Comparison of ENCODE assay signal across 23 mouse cellular contexts in the genomic region with DNA sequence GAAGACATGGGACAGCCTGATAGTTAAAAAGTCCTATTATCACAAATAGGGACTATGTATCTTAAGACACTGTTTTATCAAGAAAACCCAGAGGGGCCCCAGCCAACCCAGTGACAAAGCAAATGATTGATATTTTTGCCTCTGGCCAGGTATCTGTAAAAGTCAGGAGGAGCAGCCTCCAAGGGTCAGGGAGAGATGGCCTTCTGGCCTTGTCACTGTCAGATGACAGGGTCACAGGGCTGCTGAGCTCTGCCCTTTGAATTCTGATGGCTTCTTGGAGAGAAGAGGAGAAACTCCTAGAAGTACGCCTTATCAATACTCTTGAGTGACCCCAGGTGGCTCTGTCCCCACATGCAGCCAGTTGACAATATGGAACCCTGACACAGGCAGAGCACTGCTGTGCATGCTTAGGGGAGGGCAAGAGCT. TPM values are rescaled to one million over a fixed set of nuclear protein-coding genes. Genes with fewer than 3 reads are reported as not detected.
DNase-seq lines count a peak whose midpoint lies in the region; ATAC-seq lines count a peak whose summit lies in the region.
"Had no signal": no experiment of that assay in that cellular context is flagged by ENCODE, and none has a peak within 500 bp of the region (broad histone marks: within the 10 kb centered on the region; RNA-seq: fewer than 3 reads in every experiment).

No protein-coding gene starts in this region.

- H3K9me3 ChIP-seq in forebrain, embryonic 10.5 days, result no peaks in the 10 kb centered on the region
- H3K9me3 ChIP-seq in forebrain, embryonic 13.5 days (replicated peaks), result no peaks in the 10 kb centered on the region
- peaks cover 8% of the 10 kb centered on the region for H3K9me3 ChIP-seq in megakaryocyte, embryonic 14.5 days
- no peaks in the 10 kb centered on the region for H3K9me3 ChIP-seq in liver, embryonic 12.5 days (replicated peaks)
- H3K9me3 ChIP-seq: intestine, embryonic 15.5 days; midbrain, embryonic 13.5 days; neural tube, embryonic 13.5 days had no signal

- no peak overlapping the region for H3K4me2 ChIP-seq in forebrain, embryonic 13.5 days
- peak overlapping the region; percentile 15 for H3K4me2 ChIP-seq in liver, embryonic 12.5 days
- H3K4me2 ChIP-seq: hindbrain, embryonic 14.5 days; intestine, embryonic 15.5 days; midbrain, embryonic 13.5 days; neural tube, embryonic 13.5 days had no signal

- no peak overlapping the region for H3K4me3 ChIP-seq in forebrain, embryonic 10.5 days
- H3K4me3 ChIP-seq in forebrain, embryonic 13.5 days, result no peak overlapping the region
- H3K4me3 ChIP-seq in megakaryocyte, embryonic 14.5 days (replicated peaks), result peak overlapping the region; percentile 12
- H3K4me3 ChIP-seq in liver, embryonic 12.5 days, result no peak overlapping the region
- H3K4me3 ChIP-seq: intestine, embryonic 15.5 days; layer of hippocampus, adult 2 months; midbrain, embryonic 13.5 days; neural tube, embryonic 13.5 days had no signal

- no peak overlapping the region for H3K9ac ChIP-seq in forebrain, embryonic 13.5 days
- H3K9ac ChIP-seq in liver, embryonic 12.5 days, result no peak overlapping the region
- H3K9ac ChIP-seq: hindbrain, embryonic 14.5 days; intestine, embryonic 15.5 days; midbrain, embryonic 13.5 days; neural tube, embryonic 13.5 days had no signal

- no peak for ATAC-seq in forebrain, embryonic 13.5 days
- no peak for ATAC-seq in megakaryocyte, adult 5-6 weeks (ENCODE audit: poor library complexity, severe bottlenecking)
- ATAC-seq in liver, embryonic 12.5 days, result peak; percentile 75
- ATAC-seq in megakaryocyte-erythroid progenitor cell, adult 5-6 weeks (replicated peaks; ENCODE audit: low FRiP score, low TSS enrichment, poor library complexity, severe bottlenecking), result peak; percentile 58
- ATAC-seq: CD4-positive, CD25-positive, alpha-beta regulatory T cell, adult 4 months; forebrain, embryonic 14.5 days; intestine, embryonic 15.5 days; midbrain, embryonic 13.5 days had no signal

- intact Hi-C loops in left cerebral cortex, postnatal 25 days (cut with DNase I), result no loop called here

- DNase-seq in forebrain, embryonic 10.5 days (ENCODE audit: extremely low spot score, low spot score), result no peak
- no peak for DNase-seq in left cerebral cortex, postnatal 25 days (ENCODE audit: low spot score in 2 of 2)
- DNase-seq in B cell, adult 2 months, result no peak
- DNase-seq: adrenal gland, postnatal 14 days; cerebellum, adult 11 months; cerebellum, postnatal 25 days; gastrocnemius, postnatal 10 days; left cerebral cortex, postnatal 4 days; lung, adult 18-20 months; thymus, postnatal 25 days had no signal

- H3K27ac ChIP-seq in forebrain, embryonic 10.5 days, result peak overlapping the region; percentile 51; the same call in 1 of the 2 replicates
- H3K27ac ChIP-seq in forebrain, embryonic 13.5 days, result no peak overlapping the region
- peak overlapping the region; percentile 42 for H3K27ac ChIP-seq in liver, embryonic 12.5 days
- H3K27ac ChIP-seq: hindbrain, embryonic 14.5 days; intestine, embryonic 15.5 days; kidney, postnatal 0 days; layer of hippocampus, adult 2 months; midbrain, embryonic 13.5 days; neural tube, embryonic 13.5 days had no signal

- H3K4me1 ChIP-seq in forebrain, embryonic 10.5 days, result peaks cover 12% of the 10 kb centered on the region
- no peaks in the 10 kb centered on the region for H3K4me1 ChIP-seq in forebrain, embryonic 13.5 days
- peaks cover 41% of the 10 kb centered on the region for H3K4me1 ChIP-seq in megakaryocyte, embryonic 14.5 days
- H3K4me1 ChIP-seq in liver, embryonic 12.5 days, result peaks cover 55% of the 10 kb centered on the region
- H3K4me1 ChIP-seq: midbrain, embryonic 13.5 days; neural tube, embryonic 13.5 days had no signal

- H3K27me3 ChIP-seq in forebrain, embryonic 10.5 days (ENCODE audit: poor library complexity, severe bottlenecking), result no peaks in the 10 kb centered on the region
- H3K27me3 ChIP-seq in forebrain, embryonic 13.5 days, result no peaks in the 10 kb centered on the region
- peaks cover 65% of the 10 kb centered on the region for H3K27me3 ChIP-seq in megakaryocyte, embryonic 14.5 days (replicated peaks)
- 0 out of 2 replicates have a peak, but pooled peaks cover 3% of the 10 kb centered on the region for H3K27me3 ChIP-seq in liver, embryonic 12.5 days (replicated peaks)
- H3K27me3 ChIP-seq: intestine, embryonic 15.5 days; midbrain, embryonic 13.5 days; neural tube, embryonic 13.5 days had no signal

- WGBS in forebrain, embryonic 10.5 days, result 80% methylated on average over 1 of the region's 1 CpGs
- WGBS in forebrain, embryonic 13.5 days, result 85% methylated on average over 1 of the region's 1 CpGs
- WGBS in liver, embryonic 12.5 days (ENCODE audit: insufficient replicate concordance), result 55% methylated on average over 1 of the region's 1 CpGs

- no peaks in the 10 kb centered on the region for H3K36me3 ChIP-seq in forebrain, embryonic 10.5 days (replicated peaks)
- no peaks in the 10 kb centered on the region for H3K36me3 ChIP-seq in forebrain, embryonic 13.5 days (ENCODE audit: poor library complexity, severe bottlenecking)
- H3K36me3 ChIP-seq in megakaryocyte, embryonic 14.5 days (replicated peaks; ENCODE audit: low read length), result no peaks in the 10 kb centered on the region
- no peaks in the 10 kb centered on the region for H3K36me3 ChIP-seq in liver, embryonic 12.5 days
- H3K36me3 ChIP-seq: intestine, embryonic 15.5 days; midbrain, embryonic 13.5 days; neural tube, embryonic 13.5 days had no signal

RNA-seq across cellular contexts. Expression of gene Bpgm, which starts 49.5 kb away (rescaled TPM):
- 54.6 and 68.6 TPM in 2 replicates for polyA plus RNA-seq in forebrain, embryonic 10.5 days (2016; fragmentation: Nextera tagmentation; extraction: Ambion mirVana)
- 57.8 and 72.7 TPM in 2 replicates for polyA plus RNA-seq in forebrain, embryonic 13.5 days (2015; fragmentation: Nextera tagmentation; extraction: Ambion mirVana)
- 2.8 TPM in 1 of 2 replicates, not detected in the other for polyA plus RNA-seq in megakaryocyte, embryonic 14.5 days (2012; ENCODE audit: insufficient read depth, low replicate concordance)
- 2.4 and 4.1 TPM in 2 replicates for total RNA-seq in megakaryocyte, adult 5-6 weeks (2015)
- total RNA-seq in megakaryocyte, adult 5-6 weeks (2017), result 10.8 and 12.4 TPM in 2 replicates
- polyA plus RNA-seq in liver, embryonic 12.5 days (2016; fragmentation: Nextera tagmentation; extraction: Ambion mirVana), result 87.1 and 88.2 TPM in 2 replicates
- total RNA-seq in megakaryocyte-erythroid progenitor cell, adult 5-6 weeks (2014; fragmentation: Nextera tagmentation), result 9.2 and 21.2 TPM in 2 replicates
- 17.1 and 26.4 TPM in 2 replicates for total RNA-seq in megakaryocyte-erythroid progenitor cell, adult 5-6 weeks (2017)
- total RNA-seq in left cerebral cortex, postnatal 25 days (2021), result 10 to 100 TPM; 69.3 to 76.2 TPM

Comparison
In these comparisons a context has a peak if more than half of its experiments do, and no peak if none do; other contexts are left out.
1. ATAC-seq: peak in liver, embryonic 12.5 days (single experiment) and megakaryocyte-erythroid progenitor cell, adult 5-6 weeks (single experiment); none in forebrain, embryonic 13.5 days (single experiment) and megakaryocyte, adult 5-6 weeks (single experiment).
2. RNA of gene Bpgm, which starts 49.5 kb away (polyA plus RNA-seq): 87.1 to 88.2 TPM in liver, embryonic 12.5 days, 54.6 to 68.6 TPM in forebrain, embryonic 10.5 days and 57.8 to 72.7 TPM in forebrain, embryonic 13.5 days; 2.8 TPM in megakaryocyte, embryonic 14.5 days; every median in the first group is over 10 times any median in the second.